Mouse (Mus musculus) forebrain, embryonic 11.5 days (tissue): ENCODE measurements around the gene Gm42906. TPM values are rescaled to one million over a fixed set of nuclear protein-coding genes. Genes with fewer than 3 reads are reported as not detected.

Experiments used
- ATAC-seq: fragments of 200-750 bp; cut with Nextera tagmentation; replicated peaks from 2 replicates; pipeline ENCODE4 v1.8.0; 2017; ENCODE audit warnings: moderate TSS enrichment; ENCODE audit not compliant: low FRiP score
- DNase-seq: peaks from one replicate; pipeline ENCODE4 v3.0.0-alpha.2; 2017; ENCODE audit warnings: low spot score
- H3K27ac ChIP-seq: fragments of 300-500 bp; sonication (generic); 2 replicates; pipeline ENCODE4 v1.5.1; 2014; ENCODE audit warnings: low read depth, low read length
- H3K27me3 ChIP-seq: fragments of 300-500 bp; sonication (generic); 2 replicates; pipeline ENCODE4 v1.6.1; 2014; ENCODE audit warnings: mild to moderate bottlenecking, low read length, mixed read lengths; ENCODE audit not compliant: control insufficient read depth, insufficient read depth
- H3K36me3 ChIP-seq: fragments of 300-500 bp; sonication (generic); 2 replicates; pipeline ENCODE4 v1.6.1; 2014; ENCODE audit warnings: mild to moderate bottlenecking, low read length, moderate library complexity, mixed read lengths; ENCODE audit not compliant: control insufficient read depth, insufficient read depth
- H3K4me1 ChIP-seq: fragments of 300-500 bp; sonication (generic); replicated peaks from 2 replicates; pipeline ENCODE4 v1.6.1; 2014; ENCODE audit warnings: low read length, mixed read lengths; ENCODE audit not compliant: control insufficient read depth, insufficient read depth
- H3K4me2 ChIP-seq: fragments of 300-500 bp; sonication (generic); 2 replicates; pipeline ENCODE4 v1.6.1; 2014; ENCODE audit warnings: low read depth, mild to moderate bottlenecking, low read length, moderate library complexity, mixed read lengths; ENCODE audit not compliant: severe bottlenecking
- H3K4me3 ChIP-seq: fragments of 300-500 bp; sonication (generic); 2 replicates; pipeline ENCODE4 v1.5.1; 2014; ENCODE audit warnings: low read depth, low read length
- H3K9ac ChIP-seq: fragments of 300-500 bp; sonication (generic); 2 replicates; pipeline ENCODE4 v1.6.1; 2014; ENCODE audit warnings: low read length
- H3K9me3 ChIP-seq: fragments of 300-500 bp; sonication (generic); 2 replicates; pipeline ENCODE4 v1.6.1; 2016; ENCODE audit warnings: low read length, mixed read lengths; ENCODE audit not compliant: control insufficient read depth
- whole genome bisulfite sequencing: fragments of 180-500 bp; shearing (Covaris S2); extraction: QIAGEN DNeasy Blood & Tissue Kit; methylation state at CpG from one replicate; pipeline ENCODE4 v1.1.7; 2014; 5-methylcytosine and 5-hydroxymethylcytosine counted together
- polyA plus RNA-seq: library from polyadenylated mRNA; unstranded; fragments of >200 nt; fragmentation: Nextera tagmentation; extraction: Ambion mirVana; gene quantifications from 2 replicates; pipeline ENCODE4 v1.2.1, GENCODE M21; 2014

Gm42906 gene
- polyA plus RNA-seq, 1 experiment from 2014 or later, result not detected

DNA sequence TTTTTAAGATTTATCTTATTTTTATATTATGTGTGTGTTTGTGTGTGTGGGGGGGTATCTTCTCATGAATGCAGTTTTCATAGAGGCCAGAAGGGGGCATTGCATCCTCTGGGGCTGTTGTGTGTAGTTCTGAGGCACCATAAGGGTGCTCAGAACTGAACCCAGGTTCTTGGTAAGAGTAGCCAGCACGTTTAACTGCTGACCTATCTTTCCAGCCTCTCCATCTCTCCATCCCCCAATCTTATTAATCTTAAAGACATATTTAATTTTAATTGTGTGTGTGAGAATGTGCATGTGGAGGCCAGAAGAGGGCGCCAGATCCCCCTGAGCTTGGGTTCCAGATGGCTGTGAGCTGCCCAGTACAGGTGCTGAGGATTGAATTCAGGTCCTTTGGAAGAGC, 325.7 kb downstream of the Gm42906 start:
- Histone ChIP-seq H3K9ac (no peak overlapping the region), H3K27me3 (no peaks in the 10 kb centered on the region), H3K4me2 (no peak overlapping the region), H3K27ac (no peak overlapping the region), H3K36me3 (no peaks in the 10 kb centered on the region), H3K4me1 (no peaks in the 10 kb centered on the region), H3K4me3 (no peak overlapping the region), H3K9me3 (no peaks in the 10 kb centered on the region)
- ATAC-seq (no peak), DNase-seq (no peak)
- WGBS, result 38% methylated on average over 2 of the region's 2 CpGs

DNA sequence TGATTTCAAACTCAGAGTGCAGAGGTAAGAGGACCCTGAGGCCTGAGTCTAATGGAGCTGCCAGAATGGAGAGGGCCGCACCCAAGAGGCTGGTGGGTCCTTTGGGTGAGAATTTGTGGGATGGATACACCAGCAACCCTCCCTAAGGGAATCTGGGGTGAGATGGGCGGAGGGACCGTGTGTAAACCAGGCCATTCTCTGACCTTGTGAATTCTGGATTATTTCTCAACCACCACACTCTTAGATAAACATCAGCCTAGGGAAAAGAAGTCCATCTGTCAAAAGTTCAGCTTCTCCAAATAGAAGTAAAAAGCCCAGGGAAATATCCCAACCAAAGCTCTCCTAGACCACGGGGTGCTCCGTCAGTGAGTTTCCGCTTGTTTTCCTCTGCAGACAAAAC, 332.0 kb downstream of the Gm42906 start:
- 91% methylated on average over 6 of the region's 6 CpGs for WGBS
- H3K4me2 ChIP-seq, result no peak overlapping the region
- no peak overlapping the region for H3K4me3 ChIP-seq
- no peak for DNase-seq
- no peaks in the 10 kb centered on the region for H3K36me3 ChIP-seq
- H3K27ac ChIP-seq, result no peak overlapping the region
- no peaks in the 10 kb centered on the region for H3K27me3 ChIP-seq
- no peak overlapping the region for H3K9ac ChIP-seq
- no peak for ATAC-seq
- no peaks in the 10 kb centered on the region for H3K9me3 ChIP-seq
- no peaks in the 10 kb centered on the region for H3K4me1 ChIP-seq

- Histone ChIP-seq H3K4me3 (no peak overlapping the region), H3K4me1 (no peaks in the 10 kb centered on the region), H3K9ac (no peak overlapping the region), H3K4me2 (no peak overlapping the region), H3K27ac (no peak overlapping the region), H3K36me3 (no peaks in the 10 kb centered on the region), H3K9me3 (no peaks in the 10 kb centered on the region), H3K27me3 (no peaks in the 10 kb centered on the region)
- ATAC-seq (no peak), DNase-seq (no peak)
- WGBS, result 65% methylated on average over 3 of the region's 3 CpGs
Observed at GRCm38 (mm10) chr5:151092886-151093665, 334.9 kb downstream of the Gm42906 start.

GRCm38 (mm10) chr5:151090996-151091395, 337.0 kb downstream of the Gm42906 start:
- H3K9ac ChIP-seq, result no peak overlapping the region
- H3K27ac ChIP-seq, result no peak overlapping the region
- no peaks in the 10 kb centered on the region for H3K36me3 ChIP-seq
- no peak overlapping the region for H3K4me2 ChIP-seq
- H3K9me3 ChIP-seq, result no peaks in the 10 kb centered on the region
- ATAC-seq (no peak), DNase-seq (no peak)
- no peaks in the 10 kb centered on the region for H3K27me3 ChIP-seq
- H3K4me1 ChIP-seq, result no peaks in the 10 kb centered on the region
- WGBS, result 95% methylated on average over 6 of the region's 6 CpGs
- no peak overlapping the region for H3K4me3 ChIP-seq

DNA sequence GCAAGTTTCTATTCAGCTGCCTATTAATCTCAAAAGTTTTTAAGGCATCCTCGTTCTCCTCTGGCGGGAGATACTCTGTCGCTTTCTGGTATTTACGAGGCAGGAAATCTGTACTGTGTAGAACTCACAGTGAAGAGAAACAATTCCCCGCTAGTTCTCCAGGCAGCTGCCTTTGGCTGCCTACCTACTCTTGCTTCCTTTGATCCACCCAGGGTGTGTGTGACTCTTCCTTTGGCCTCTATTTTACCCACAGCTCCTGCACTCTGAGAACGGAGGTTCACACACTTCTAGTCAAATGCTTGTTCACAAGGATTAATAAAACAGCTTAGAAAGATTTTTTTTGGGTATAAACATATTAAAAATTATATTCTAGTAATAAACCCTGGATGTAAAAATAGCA, 338.8 kb downstream of the Gm42906 start:
- Histone ChIP-seq H3K9me3 (no peaks in the 10 kb centered on the region), H3K4me2 (no peak overlapping the region), H3K27me3 (no peaks in the 10 kb centered on the region), H3K4me1 (no peaks in the 10 kb centered on the region), H3K4me3 (no peak overlapping the region), H3K9ac (no peak overlapping the region), H3K36me3 (no peaks in the 10 kb centered on the region), H3K27ac (no peak overlapping the region)
- no peak for DNase-seq
- WGBS, result 68% methylated on average over 6 of the region's 6 CpGs
- no peak for ATAC-seq

GRCm38 (mm10) chr5:151086425-151087202, 341.3 kb downstream of the Gm42906 start:
- Histone ChIP-seq H3K9ac (no peak overlapping the region), H3K4me3 (no peak overlapping the region), H3K9me3 (no peaks in the 10 kb centered on the region), H3K27ac (no peak overlapping the region), H3K4me1 (no peaks in the 10 kb centered on the region), H3K36me3 (no peaks in the 10 kb centered on the region), H3K4me2 (no peak overlapping the region), H3K27me3 (no peaks in the 10 kb centered on the region)
- DNase-seq (no peak), ATAC-seq (no peak)
- 79% methylated on average over 9 of the region's 9 CpGs for WGBS

DNA sequence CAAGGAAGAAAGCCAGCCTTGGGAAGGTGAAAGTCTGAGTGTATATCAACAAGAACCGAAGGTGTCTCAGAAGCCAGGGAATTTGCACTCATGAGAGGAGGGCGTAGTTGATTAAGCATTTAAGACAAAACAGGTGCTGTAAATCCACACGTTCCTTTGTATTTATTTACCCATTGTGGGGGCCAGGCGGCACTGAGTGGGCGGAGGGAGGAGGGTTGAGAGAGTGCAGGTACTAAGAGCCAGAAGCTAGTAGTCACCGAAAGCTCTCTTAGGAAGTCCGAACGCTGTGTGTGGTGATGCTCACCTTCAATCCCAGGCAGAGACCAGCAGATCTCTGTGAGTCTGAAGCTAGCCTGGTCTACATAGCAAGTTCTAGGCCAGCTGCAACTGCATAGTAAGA, 342.2 kb downstream of the Gm42906 start:
- Histone ChIP-seq H3K4me1 (no peaks in the 10 kb centered on the region), H3K4me3 (no peak overlapping the region), H3K9ac (no peak overlapping the region), H3K9me3 (no peaks in the 10 kb centered on the region), H3K36me3 (no peaks in the 10 kb centered on the region), H3K27me3 (no peaks in the 10 kb centered on the region), H3K4me2 (no peak overlapping the region), H3K27ac (no peak overlapping the region)
- 87% methylated on average over 8 of the region's 8 CpGs for WGBS
- ATAC-seq (no peak), DNase-seq (no peak)

GRCm38 (mm10) chr5:151080276-151080675, 347.7 kb downstream of the Gm42906 start:
- H3K27me3 ChIP-seq, result no peaks in the 10 kb centered on the region
- 81% methylated on average over 4 of the region's 4 CpGs for WGBS
- no peak overlapping the region for H3K9ac ChIP-seq
- no peak for DNase-seq
- H3K4me2 ChIP-seq, result no peak overlapping the region
- ATAC-seq, result no peak
- no peaks in the 10 kb centered on the region for H3K36me3 ChIP-seq
- no peaks in the 10 kb centered on the region for H3K9me3 ChIP-seq
- H3K27ac ChIP-seq, result no peak overlapping the region
- no peaks in the 10 kb centered on the region for H3K4me1 ChIP-seq
- no peak overlapping the region for H3K4me3 ChIP-seq
